Mouse (Mus musculus) A20 (cell line): ENCODE data around the gene Cdca5.

Source experiments
- DNase-seq: peaks from one replicate; pipeline ENCODE4 v3.0.0-alpha.2; 2011; ENCODE audit warnings: low read depth, low spot score

Gene Cdca5

GRCm38 (mm10) chr19:6061641-6062302 lies 23.0 kb upstream of the Cdca5 start:
- DNase-seq: peak; percentile 88

- DNase-seq: no peak
These were observed 22.4 kb upstream of the Cdca5 start for GRCm38 (mm10) chr19:6062418-6062817.

DNA sequence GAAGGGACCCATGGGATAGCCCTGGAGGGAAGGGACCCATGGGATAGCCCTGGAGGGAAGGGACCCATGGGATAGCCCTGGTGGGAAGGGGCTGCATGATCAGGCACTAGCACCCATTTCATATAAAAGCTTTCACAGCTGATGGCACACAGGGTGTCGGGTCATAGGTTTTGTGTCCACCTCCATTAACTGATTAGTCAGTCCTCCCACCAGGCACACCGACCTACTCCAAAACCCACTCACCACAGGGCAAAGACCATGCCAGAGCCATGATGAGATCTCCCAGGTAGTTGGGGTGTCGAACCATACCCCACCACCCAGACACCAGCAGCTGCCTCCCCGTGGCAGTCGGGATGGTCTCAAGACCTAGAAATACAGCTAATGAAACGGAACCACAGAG lies 21.7 kb upstream of the Cdca5 start:
- DNase-seq: no peak

GRCm38 (mm10) chr19:6066571-6066970 lies 18.2 kb upstream of the Cdca5 start:
- no peak for DNase-seq

DNA sequence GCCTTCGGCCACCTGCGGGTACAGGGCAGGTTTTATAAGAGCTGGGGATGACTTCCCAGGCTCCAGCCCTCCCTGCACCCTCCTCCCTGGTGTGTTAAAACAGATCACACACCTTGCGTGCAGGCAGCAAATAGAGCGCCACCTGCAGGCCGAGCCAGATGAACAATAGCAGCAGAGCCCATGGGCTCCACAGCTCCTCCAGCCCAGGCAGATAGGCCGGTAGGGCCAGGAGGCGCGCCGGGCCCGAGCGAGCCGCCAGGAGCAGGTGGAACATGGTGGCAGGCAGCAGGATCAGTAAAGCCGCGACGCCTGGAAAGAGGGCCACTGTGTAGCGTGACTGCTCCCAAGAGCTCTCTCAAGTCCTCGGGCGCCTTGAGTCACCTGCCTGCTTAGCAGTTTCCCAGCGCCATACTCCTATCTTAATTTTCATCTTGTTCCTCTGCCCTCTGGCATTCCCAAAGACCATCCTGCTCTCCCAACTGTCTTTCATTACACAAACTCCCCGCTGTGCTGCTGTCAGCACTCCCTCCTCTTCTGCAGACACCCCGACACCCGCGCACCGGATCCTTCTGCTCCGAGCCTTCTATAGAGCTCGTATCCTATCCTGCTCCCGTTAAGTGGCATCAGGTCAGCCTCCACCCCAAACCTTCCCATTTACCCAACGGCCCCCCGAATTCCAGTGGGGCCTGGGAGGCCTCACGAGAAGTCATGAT lies 17.6 kb upstream of the Cdca5 start:
- peak; percentile 92 for DNase-seq

- DNase-seq: peak; percentile 96
These were observed 16.9 kb upstream of the Cdca5 start, which contains the start of gene Tm7sf2 for GRCm38 (mm10) chr19:6067724-6068415. Gene Tm7sf2, minus strand, starts transcription at chr19:6068373.

DNA sequence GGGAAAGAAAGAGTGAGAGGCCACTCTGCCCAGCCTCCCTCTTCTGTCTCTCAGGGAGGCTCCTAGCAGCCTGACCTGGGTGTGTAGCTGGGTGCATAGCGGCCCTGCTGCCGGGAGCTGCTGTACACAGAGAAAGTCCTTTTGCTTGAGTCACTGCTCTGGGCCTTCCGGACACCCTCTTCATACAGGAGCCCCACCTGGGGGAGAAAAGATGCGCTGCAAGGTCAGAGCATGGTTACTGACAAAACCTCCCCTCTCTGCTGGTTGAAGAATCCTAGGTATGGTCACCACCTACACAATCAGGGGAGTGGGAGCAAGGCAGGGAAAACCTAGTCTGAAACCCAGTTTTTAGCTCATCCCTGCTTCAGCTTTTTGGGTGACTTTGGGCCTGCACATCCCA lies 15.8 kb upstream of the Cdca5 start:
- no peak for DNase-seq

GRCm38 (mm10) chr19:6069851-6070250 lies 14.9 kb upstream of the Cdca5 start:
- DNase-seq: no peak

GRCm38 (mm10) chr19:6070571-6071250 lies 14.1 kb upstream of the Cdca5 start:
- DNase-seq: no peak

- no peak for DNase-seq
These were observed 13.5 kb upstream of the Cdca5 start for GRCm38 (mm10) chr19:6071261-6071660.

- peak; percentile 85 for DNase-seq
These were observed 10.9 kb upstream of the Cdca5 start for GRCm38 (mm10) chr19:6073889-6074288.

DNA sequence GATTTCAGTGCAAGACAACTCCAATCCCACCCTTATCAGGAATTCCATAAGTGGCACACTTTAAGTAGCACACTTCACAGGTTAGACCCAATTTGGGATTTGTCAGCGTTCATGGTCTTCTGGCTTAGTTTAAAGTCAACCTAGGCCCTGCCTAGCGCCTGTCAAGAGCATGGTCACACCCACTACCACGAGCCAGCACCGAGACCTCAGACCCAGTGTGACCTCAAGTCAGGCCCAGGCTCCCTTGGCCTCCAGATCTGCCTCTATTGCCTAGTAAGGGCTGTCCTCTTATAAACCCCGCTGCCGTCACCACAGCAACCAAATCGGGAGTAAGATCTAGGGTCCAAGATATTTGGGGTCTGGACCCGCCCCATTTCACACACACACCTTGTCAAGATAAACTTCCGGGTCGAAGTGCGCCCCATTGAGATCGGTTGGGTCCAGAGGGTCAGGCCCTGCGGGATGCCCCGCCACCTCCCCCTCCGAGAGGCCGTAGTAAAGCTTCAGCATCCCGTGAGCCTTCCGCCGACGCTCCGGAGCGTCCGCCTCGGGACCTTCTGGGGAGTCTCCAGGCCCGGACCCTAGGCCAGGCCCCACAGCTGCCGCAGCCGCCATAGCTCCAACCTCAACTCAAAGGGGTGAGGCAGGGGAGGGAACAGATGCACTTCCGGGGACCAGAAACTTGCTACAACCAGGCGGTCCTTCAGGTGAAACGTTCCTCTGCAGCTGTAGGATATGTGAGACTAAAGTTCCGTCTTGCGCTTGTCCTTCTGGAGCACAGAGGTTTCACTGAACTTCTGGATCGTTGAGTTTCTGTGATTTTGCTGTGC lies 8.0 kb upstream of the Cdca5 start, which contains the start of gene Vps51:
Gene Vps51, minus strand, starts transcription at position 668 of the 830 bp plus-strand sequence.
- DNase-seq: peak; percentile 97

GRCm38 (mm10) chr19:6079983-6080480 lies 4.8 kb upstream of the Cdca5 start, which contains the start of gene Tmem262:
Gene Tmem262, plus strand, starts transcription at chr19:6080033.
- DNase-seq: no peak

GRCm38 (mm10) chr19:6082156-6082555 lies 2.6 kb upstream of the Cdca5 start, which contains the start of gene Gm28374:
Gene Gm28374, minus strand, starts transcription at chr19:6082256.
- DNase-seq: no peak

GRCm38 (mm10) chr19:6085417-6085879 lies 665 bp downstream of the Cdca5 start:
- DNase-seq: peak; percentile 94

- DNase-seq: no peak
These were observed 4.1 kb downstream of the Cdca5 start for GRCm38 (mm10) chr19:6088841-6089240.

GRCm38 (mm10) chr19:6094119-6094518 lies 9.3 kb downstream of the Cdca5 start, which contains the start of gene AC131692.1:
Gene AC131692.1, plus strand, starts transcription at chr19:6094419.
- no peak for DNase-seq

GRCm38 (mm10) chr19:6097847-6098246 lies 13.1 kb downstream of the Cdca5 start:
- no peak for DNase-seq

GRCm38 (mm10) chr19:6101186-6101585 lies 16.4 kb downstream of the Cdca5 start:
- DNase-seq: no peak

DNA sequence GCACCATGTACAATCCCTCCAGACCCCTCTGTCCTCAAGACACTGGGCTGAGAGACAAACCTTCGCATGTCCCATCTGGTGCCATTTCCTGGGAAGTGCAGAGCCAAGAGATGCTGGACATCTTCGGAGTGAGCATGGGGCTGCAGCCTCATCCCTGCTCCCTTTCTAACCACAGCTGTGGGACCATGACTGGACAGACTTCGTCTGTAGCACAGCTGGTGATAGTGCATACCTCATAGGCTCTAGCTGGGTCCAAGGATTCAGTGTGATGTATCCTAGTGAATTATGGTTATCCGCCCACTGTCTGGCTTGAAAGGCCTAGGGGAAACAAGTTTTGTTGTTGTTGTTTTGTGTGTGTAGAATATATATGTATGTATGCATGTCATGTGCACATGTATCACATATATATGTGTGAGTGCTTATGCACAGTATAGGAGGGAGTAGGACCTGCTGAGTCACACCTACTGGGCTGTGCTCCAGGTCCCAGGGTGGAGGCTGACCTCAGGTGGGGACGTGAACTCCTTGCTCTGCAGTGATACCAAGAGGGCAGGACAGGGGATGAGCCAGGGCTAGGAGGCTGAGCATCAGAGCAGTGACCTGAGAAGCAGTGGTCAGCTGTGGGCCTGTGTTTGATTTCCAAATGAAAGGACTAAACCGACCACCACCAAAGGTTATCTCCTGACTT lies 17.5 kb downstream of the Cdca5 start:
- no peak for DNase-seq
